Mouse (Mus musculus) E14TG2a.4 (cell line): ENCODE results near the gene P2ry1.

Source experiments
- H3K27me3 ChIP-seq: 2 replicates; pipeline ENCODE4 v1.6.1; 2014; ENCODE audit warnings: low read length, control low read depth; ENCODE audit not compliant: insufficient read depth
- H3K36me3 ChIP-seq: 2 replicates; pipeline ENCODE4 v1.6.1; 2014; ENCODE audit warnings: low read length, control low read depth; ENCODE audit not compliant: insufficient read depth
- H3K4me1 ChIP-seq: replicated peaks from 2 replicates; pipeline ENCODE4 v1.6.1; 2014; ENCODE audit warnings: low read depth, low read length, control low read depth
- H3K4me3 ChIP-seq: replicated peaks from 2 replicates; pipeline ENCODE4 v1.5.1; 2014; ENCODE audit warnings: mild to moderate bottlenecking, low read length
- H3K9me3 ChIP-seq: 2 replicates; pipeline ENCODE4 v1.6.1; 2014; ENCODE audit warnings: low read length, control low read depth
- CTCF ChIP-seq: conservative IDR thresholded peaks from 2 replicates; pipeline ENCODE4 v1.5.1; 2014; ENCODE audit warnings: low read length
- NANOG ChIP-seq: IDR thresholded peaks from 2 replicates; pipeline ENCODE4 v1.6.1; 2014; ENCODE audit warnings: borderline replicate concordance, low read length, mixed read lengths
- POU5F1 ChIP-seq: IDR thresholded peaks from 2 replicates; pipeline ENCODE4 v1.6.1; 2014; ENCODE audit warnings: low read length, borderline replicate concordance

The P2ry1 gene

GRCm38 (mm10) chr3:61049976-61050672 is 47.5 kb downstream of the P2ry1 start:
- H3K9me3 ChIP-seq, result no peaks in the 10 kb centered on the region
- H3K27me3 ChIP-seq, result no peaks in the 10 kb centered on the region
- H3K4me1 ChIP-seq, result no peaks in the 10 kb centered on the region
- TF ChIP-seq CTCF (no peak), NANOG (no peak), POU5F1 (no peak)
- H3K36me3 ChIP-seq, result no peaks in the 10 kb centered on the region
- no peak overlapping the region for H3K4me3 ChIP-seq
